Mouse (Mus musculus) ovary, adult 18-20 months (tissue): Measurements from ENCODE around the gene Nutf2.
"Not testable (repeated sequence)": the region's sequence is repeated elsewhere in the genome, so short reads cannot be mapped to it uniquely, and the experiment has no call there.

Experiments
- DNase-seq: peaks from one replicate; pipeline ENCODE4 v3.0.0; 2022; ENCODE audit warnings: low spot score, mixed read lengths

The Nutf2 gene

DNA sequence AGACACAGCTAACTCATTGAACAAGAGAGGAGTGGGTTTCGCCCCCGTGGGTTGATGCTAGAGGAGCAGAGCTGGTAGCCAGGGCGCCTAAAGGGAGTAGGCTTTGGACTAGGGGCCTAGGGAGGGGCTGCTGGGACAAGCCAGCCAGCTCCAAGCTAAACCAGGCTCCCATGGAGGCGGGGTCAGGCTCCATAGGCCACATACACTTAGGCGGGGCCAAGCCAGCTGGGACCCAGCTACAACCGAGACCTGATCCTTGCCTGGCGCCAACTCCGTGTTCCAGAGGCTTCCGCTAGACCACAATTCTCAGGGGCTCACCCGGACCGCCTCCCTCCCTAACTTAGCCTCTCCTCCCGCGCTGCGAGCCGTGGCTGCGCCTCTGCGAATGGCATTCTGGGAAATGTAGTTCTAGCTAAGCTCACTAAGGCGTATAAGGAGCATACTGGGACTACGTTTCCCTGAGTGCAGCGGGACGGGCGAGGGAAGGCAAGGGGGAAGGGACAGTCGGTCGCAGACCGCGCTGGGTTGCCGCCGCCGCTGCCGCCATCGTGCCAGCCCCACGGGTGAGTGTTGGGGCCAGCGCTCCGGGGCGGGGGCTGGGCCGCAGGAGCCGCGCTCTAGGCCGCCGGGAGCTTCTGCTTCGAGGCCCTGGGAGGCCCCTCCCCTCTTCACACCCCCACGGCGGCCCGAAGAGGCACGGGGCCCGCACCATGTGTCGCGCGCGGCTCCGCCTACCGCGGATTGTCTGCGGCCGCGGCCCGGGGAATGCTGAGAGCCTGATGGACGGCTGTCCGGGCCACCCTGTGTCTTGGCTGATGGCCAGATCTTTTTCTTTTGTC is at the start of gene Nutf2:
TSS of gene Nutf2 (plus strand) at position 438 of the 839 bp plus-strand sequence.
- peak; percentile 99 for DNase-seq

DNA sequence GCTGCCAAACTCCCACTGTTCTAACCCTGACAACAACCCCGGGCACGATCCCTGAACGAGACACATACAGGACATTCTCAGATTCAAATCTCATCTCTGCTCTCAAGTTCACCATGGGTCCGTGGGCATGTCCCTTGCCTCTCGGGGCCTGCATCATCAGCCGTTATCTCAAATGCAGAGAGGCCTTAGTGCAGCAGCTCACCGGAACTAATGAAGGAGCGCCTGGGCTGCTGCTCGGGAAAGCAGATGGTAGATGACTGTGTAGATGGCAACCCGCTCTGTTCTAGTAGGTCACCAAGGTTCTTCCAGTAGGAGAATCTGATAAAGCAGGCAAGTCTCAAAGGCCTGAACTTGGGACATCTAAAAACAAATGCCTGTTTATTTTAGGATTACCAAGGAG is 49.3 kb upstream of the Nutf2 start:
- DNase-seq, result no peak

DNA sequence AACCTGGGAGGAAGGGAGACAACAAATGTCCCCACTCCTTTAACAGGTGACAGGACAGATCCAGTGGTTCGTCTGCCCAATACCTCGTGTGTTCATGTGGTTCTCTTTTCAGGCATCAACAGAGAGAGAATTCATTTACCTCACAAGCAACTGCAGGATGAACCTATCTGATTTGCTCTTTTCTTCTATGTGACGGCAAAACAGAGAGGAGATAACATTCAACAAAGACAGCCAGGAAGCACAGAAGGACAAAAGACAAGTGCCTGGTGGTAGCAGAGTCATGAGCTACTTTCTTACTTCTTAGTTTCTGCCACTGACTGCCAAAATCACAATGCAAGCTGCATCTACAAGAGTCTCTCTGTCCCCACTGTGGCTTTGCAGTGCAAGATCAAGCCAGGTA is 48.8 kb upstream of the Nutf2 start:
- DNase-seq, result no peak

DNA sequence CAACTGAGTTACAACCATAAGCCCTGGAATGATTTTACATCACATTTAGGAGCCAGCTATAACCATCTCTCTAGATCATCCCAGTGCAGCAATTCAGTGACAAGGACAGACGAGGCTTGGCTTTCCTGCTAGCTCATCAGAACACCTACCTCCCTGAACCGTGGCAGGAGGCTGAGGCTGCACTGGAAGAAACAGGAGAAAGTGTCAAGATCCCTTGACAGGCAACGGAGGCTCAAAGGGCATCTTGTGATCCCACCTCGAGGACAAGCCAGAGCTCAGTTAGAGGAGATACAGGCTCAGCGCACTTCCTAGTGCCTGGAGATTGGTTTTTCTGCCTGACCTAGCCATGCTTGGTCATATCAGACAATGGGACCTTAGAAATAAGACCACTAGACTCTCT is 47.9 kb upstream of the Nutf2 start:
- no peak for DNase-seq

DNA sequence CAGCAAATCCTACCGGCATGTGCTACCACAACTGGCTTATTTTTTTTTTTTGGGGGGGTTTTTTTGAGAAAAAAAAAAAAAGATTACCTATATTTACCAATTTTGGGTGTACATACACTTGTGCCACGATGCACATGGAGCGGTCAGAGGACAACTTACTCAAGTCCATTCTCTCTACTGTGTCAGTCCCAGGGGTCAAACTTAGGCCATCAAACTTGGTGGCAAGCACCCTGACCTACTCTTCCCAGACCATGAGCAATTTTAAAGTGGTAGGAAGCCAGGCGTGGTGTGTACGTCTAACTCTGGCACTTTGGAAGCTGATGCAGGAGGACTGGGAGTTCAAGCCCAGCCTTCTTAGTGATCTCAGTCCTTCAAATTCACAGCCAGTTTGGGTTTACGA is 47.1 kb upstream of the Nutf2 start:
- no peak for DNase-seq

DNA sequence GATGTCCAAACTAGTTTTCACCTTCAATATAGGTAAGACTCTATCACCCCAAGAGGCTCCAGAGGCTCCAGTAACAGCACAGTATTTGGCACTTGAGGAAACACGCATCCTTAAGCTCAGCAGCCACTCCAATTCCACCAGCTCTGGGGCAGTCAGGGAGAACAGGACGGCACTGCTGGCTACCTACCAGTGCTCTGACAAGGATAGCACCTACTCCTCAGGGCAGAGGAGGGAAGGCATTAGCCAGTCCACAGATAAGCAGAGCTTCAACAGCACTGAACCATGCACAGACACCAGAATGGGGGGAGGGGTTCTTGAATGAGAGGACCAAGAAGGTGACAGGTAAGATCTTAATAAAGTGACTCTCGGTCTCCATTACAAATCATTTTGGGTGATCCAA is 40.7 kb upstream of the Nutf2 start:
- DNase-seq, result no peak

DNA sequence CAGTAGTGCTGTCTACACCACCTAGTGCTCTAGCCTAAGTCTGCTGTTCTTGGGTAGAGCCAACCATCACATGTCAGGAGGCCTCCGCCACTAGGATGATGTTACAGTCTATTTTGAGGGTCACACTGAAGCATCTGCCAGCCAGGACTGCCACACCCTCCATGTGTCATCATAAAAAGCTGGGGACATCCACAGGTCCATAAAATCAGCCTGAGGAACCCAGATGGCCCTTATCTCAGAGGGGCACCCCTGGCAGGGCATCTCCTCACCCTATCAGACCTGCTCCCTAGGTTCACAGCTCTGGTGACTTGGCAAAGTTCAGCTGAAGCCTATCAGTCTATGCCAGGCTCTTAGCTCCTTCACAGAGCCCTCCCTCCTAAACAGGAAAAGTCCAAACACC is 39.5 kb upstream of the Nutf2 start:
- no peak for DNase-seq

DNA sequence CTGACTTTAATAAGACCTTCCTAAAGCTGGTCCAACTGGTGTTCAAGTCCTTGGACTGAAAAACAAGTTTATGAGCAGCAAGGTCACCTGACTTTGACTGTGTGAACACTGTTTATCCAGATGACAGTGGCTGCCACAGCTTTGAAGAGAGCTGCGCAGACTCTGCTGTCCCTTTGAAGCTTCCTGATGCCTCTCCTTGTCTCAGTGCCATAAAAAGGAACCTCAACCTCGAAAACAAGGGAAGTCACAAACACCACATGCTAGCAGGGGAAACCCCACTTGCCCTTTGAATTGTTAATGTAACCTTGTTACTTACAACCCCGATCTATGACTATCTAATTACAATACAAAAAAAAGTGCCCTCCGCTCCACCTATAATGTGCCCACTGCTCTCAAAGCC is 34.9 kb upstream of the Nutf2 start:
- no peak for DNase-seq

DNA sequence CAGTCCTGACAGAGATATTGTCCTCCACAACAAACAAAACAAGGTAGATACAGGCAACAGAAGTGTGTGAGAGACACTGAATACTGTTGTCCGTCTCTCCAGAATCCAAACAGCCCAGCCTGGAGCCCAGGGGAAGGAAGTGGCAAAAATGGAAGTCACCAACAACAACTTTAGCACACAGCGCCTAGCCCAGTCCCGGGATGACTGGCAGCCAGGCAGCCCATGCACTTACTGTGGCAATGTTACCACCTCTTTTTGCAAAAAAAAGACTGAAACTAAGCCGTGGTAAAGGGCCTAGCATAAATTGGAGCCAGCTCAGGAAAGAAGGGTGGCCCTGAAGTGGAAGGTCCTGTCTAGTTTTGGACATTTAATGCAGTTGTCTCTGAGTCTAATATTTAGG is 34.0 kb upstream of the Nutf2 start:
- no peak for DNase-seq

DNA sequence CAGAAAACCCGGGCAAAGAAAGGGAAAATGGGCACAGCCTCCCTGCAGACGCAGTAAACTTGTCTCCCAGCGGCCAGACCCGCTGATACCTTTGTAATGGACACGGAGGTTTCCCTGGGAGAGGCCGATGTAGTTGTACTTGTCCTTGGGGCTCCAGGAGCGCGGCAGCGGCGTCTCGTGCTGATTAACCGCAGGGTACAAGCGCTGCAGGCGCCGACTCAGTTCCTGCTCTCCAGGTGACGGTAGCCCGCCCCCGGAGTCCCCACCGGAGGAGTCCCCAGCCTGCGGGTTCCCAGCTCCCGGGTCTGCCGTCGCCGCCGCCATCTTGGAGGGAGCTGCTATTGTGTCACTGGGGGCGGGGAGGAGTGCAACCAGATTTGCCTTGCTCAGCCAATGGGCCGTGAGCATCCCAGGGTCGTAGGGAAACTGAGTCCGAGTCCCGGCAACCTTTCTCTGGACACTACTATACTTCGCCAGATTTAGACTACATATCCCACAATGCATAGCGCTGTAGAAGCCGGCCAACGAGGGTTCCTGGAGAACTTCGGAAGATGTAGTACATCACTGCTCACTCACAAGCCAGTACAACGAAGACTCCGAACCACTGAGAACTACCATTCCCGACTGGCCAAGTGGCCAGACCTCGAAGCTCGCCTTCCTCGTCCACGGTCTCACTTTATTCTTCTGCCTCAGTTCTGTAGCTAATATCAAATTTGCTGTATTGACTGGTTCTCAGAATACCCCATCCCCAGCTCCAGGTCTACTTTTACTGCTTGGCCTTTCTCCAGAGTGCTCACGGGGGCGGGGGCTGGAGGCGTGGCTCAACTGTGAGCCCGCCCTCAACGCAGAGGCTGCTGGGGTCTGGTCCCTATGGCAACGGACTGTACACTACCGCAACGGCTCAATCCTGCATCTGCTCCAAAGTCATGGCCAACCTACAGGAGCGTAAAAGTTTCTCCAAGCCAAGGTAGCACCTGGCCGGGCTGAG is 33.2 kb upstream of the Nutf2 start, which contains the start of the genes Ranbp10 and Tsnaxip1:
TSS of gene Ranbp10 (minus strand) at position 490 of the 988 bp plus-strand sequence.
TSS of gene Tsnaxip1 (plus strand) at position 871 of the 988 bp plus-strand sequence.
- peak; percentile 97 for DNase-seq

DNA sequence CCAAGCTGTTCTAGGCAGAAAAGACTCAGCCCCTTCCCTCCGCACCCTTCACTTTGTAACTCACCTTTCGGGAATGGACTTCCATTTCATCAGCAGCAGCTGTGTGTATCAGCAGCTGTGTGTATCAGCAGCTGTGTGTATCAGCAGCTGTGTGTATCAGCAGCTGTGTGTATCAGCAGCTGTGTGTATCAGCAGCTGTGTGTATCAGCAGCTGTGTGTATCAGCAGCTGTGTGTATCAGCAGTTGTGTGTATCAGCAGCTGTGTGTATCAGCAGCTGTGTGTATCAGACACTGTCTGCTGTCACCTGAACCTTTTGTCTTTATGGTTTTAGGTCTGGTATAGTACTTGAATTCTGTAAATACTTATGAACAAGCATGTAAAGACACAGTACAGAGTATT is 26.6 kb upstream of the Nutf2 start:
- not testable (repeated sequence) for DNase-seq

DNA sequence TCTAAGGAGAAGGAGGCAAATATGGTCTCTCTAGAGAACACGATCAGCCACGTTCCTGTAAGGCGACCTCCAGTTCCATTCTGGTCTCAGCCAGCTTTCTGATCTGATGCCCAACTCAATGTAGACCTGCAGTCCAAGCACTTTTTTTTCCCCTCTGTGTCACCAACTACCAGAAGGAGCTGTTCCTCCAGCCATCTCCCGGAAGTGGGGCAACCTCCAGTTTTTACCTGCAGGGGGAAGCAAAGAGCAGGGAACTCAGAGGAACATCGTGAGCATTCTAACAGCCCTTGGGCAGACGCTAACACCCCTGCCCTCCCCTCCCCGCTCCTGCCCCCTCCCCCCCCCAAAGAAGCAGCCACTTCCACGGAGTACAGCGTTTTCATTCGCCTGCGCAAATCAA is 25.1 kb upstream of the Nutf2 start:
- peak; percentile 37 for DNase-seq

DNA sequence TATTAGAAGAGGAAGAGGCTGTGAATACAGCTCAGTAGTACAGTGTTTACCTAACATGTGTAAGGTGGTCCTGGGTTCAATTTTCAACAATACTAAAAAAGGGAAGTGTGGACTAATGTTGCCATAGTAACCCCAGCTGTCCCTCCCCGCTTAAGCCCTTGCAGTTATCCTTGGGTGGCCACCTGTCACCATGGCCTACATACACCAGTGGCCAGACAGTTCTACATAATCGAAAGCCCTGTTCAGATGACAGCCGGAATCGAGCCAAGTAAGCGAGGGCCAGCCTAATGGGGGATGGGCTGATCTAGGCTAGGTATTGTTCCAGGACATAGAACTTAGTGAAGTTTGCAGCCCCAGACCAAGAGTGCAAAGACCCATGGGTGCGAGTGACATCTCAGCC is 23.4 kb upstream of the Nutf2 start:
- DNase-seq, result no peak

DNA sequence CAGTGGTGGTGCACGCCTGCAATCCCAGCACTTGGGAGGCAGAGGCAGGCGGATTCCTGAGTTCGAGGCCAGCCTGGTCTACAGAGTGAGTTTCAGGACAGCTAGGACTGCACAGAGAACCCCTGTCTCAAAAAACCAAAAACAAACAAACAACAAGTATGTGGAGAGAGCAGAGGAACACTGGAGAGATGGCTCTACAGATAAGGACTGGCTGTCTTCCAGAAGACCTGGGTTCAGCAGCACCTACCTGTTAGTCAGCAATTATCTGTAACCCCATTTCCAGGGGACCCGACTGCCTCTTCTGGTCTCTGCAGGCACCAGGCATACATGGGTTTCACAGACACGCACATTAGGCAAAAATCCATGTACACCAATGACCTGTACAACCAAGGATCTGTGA is 21.2 kb upstream of the Nutf2 start:
- DNase-seq, result no peak

DNA sequence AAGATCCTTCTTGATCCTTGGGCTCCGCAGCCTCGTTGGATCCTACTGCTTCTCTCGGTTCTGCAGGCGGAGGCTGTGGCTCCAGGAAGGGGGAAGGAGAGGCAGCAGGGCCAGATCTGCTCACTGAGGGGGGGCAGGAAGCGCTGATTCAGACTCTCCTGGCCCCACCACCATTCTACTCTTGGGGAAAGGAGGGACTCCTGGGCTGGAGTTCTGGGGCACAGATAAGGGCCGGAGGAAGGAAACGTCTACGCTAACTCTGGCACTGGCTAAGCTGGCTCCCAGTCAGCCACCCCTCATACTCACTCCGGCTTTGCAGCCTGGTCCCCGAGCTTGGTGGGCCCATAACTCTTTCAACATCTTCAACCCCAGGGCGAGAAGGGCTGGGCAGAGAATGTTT is 13.7 kb upstream of the Nutf2 start:
- DNase-seq, result no peak

DNA sequence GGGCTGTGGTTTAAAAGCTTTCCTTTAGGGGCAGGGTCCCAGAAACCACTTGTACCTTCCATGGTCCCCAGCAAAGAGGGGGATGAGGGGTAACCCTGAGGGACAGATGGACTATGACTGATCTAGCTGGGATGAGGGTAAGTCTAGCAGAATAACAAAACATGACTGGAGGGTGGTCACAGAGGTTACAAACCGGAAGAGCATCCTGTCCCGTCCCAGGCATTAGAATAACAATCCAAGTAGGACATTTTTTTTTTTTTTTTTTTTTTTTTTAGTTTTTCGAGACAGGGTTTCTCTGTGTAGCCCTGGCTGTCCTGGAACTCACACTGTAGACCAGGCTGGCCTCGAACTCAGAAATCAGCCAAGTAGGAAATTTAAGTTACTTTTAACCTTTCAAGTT is 10.4 kb upstream of the Nutf2 start:
- no peak for DNase-seq

DNA sequence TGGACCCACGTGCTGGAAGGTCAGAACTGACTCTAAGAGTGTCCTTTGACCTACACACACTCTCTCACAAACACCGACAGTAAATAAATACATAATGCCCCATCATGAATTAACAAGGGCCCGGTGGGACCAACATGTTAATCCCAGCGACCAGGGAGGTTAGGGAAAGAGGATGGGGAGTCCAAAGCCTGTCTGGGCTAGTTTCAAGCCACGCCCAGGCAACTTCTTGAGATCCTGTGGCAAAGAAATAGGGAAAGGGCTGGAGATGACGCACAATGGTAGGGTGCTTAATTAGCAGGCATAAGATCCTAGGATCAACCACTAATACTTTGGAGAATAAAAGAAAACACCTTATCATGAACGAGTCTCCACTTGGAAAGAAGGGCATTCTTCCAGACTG is 9.8 kb upstream of the Nutf2 start:
- no peak for DNase-seq

DNA sequence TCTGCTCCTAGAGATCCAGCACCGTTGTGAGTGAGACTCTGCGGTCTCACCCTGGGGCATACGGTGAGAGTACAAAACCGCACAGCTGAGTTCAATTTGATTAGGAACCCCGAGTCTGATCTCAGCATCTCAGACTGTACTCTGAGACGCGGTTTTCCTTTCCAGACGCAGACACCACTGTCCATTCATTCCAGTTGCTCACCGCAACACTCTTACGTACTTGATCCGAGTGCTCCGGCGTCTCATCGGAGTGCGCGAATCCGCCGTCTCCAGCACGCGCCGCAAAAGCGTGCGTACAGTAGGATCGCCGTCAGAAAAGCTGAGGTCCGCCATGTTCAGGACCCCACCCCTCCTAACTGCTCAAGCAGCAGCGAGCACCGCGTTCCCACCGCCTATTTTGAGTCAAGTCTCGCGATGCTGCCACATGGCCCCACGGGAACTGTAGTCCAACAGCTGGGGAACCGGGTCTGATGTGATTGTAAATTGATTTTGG is 8.7 kb upstream of the Nutf2 start:
- peak; percentile 82 for DNase-seq

DNA sequence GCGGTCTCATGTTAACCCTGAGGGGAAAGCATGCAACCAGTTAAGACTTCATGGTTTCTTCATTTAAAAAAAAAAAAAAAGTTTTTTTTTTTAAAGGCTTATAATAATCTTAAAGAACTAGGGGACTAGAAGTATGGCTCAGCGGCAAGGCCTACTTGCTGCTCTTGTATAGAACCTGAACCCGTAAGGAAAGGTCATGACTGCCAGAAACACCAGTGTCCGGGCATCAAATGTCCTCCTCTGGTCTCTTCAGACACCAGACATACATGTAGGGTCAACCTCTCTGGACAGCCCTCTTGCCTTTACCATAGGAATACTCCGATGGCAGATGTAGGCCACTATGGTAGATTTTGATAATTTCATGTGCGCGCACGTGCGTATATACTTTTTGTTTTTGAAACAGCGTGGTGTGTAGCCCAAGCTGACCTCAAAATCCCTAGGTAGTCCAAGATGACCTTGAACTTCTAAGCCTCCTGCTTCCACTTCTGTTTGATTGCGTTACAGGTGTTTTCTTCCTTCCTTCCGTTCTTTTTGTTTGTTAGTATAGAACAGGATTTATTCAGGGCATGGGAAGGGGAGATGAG is 8.1 kb upstream of the Nutf2 start:
- DNase-seq, result no peak

DNA sequence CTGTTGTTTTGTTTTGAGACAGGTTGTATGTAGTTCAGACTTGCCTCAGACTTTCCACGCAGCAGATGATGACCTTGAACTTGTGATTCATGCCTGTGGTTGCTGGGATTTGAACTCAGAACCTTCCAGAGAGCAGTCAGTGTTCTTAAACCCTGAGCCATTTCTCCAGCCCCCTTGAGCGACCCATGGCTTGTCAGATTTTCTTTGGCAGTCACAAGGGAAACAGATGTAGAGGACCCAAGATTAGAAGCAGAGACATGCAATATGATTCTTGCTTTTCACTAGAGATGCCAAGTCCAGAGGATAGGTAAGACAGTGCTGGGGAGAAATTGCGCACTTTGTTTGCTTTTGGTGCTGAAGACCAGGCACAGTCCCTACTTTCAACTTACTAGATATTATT is 7.2 kb upstream of the Nutf2 start, which contains the start of gene Cenpt:
TSS of gene Cenpt (minus strand) at position 101 of the 400 bp plus-strand sequence.
- DNase-seq, result no peak

DNA sequence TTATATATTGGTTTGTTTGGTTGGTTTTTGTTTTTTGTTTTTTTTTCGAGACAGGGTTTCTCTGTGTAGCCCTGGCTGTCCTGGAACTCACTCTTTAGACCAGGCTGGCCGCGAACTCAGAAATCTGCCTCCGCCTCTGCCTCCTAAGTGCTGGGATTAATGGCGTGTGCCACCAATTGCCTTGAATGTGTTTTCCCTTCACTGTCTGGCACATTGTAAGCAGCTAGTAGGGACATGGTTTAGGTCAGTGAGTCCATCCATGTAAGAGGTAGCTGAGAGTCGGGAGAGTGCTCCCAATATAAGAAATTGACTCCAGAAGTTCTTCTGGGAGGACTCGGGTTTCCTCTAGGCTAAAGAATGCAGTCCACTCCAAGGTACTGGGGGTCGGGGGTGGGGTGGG is 6.1 kb upstream of the Nutf2 start:
- no peak for DNase-seq

DNA sequence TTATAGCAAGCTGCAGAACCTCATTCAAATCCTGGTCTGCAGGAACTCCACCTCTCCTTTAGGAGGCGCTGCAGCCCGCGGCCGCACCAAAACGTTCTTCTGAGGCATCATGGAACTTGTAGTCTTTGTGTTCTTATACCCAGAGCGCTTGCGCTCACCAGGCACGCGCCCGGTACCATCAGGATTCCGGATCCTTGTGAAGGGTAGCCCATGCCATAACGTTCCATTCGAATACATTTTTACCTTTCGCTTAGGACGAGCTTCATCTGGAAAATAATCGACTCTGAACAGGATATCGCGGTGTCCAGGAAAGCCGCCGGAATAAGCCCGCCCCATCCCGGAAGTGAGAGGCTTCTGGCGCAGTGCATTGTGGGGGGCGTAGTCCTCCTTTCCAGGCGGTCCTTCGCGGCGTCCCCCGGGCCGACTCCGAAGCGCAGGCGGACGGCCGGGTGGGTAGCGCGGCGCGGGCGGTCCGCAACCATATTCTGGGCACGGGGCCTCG is 5.6 kb upstream of the Nutf2 start, which contains the start of gene Thap11:
TSS of gene Thap11 (plus strand) at position 418 of the 502 bp plus-strand sequence.
- peak; percentile 83 for DNase-seq
